Mouse (Mus musculus) left cerebral cortex, postnatal 36 days (tissue): ENCODE data around the gene Dbn1. TPM values are rescaled to one million over a fixed set of nuclear protein-coding genes. Genes with fewer than 3 reads are reported as not detected.

Experiments
- DNase-seq, 2 experiments: peaks; one replicate each; pipeline ENCODE4 v3.0.0; 2021 to 2022; ENCODE audit warnings: low spot score in 2 of 2, mixed read lengths in 1 of 2
- intact Hi-C: fragments of 180-260 bp; cut with DNase I; formaldehyde crosslinking; loops from one replicate; pipeline ENCODE4 v1.15.1; 2025
- total RNA-seq, 2 experiments: library from RNA; stranded (reverse); gene quantifications; 2 replicates each; pipeline ENCODE4 v1.2.3; 2021

Gene Dbn1
- total RNA-seq, result 100 to 1,000 TPM; 247 to 314 TPM

- intact Hi-C loops, result no loop called here
- DNase-seq, result peak in 1 of 2 experiments; percentile 64
These were observed at the start of gene Dbn1 for GRCm38 (mm10) chr13:55487578-55488498. TSS of gene Dbn1 (minus strand) at chr13:55488111.

DNA sequence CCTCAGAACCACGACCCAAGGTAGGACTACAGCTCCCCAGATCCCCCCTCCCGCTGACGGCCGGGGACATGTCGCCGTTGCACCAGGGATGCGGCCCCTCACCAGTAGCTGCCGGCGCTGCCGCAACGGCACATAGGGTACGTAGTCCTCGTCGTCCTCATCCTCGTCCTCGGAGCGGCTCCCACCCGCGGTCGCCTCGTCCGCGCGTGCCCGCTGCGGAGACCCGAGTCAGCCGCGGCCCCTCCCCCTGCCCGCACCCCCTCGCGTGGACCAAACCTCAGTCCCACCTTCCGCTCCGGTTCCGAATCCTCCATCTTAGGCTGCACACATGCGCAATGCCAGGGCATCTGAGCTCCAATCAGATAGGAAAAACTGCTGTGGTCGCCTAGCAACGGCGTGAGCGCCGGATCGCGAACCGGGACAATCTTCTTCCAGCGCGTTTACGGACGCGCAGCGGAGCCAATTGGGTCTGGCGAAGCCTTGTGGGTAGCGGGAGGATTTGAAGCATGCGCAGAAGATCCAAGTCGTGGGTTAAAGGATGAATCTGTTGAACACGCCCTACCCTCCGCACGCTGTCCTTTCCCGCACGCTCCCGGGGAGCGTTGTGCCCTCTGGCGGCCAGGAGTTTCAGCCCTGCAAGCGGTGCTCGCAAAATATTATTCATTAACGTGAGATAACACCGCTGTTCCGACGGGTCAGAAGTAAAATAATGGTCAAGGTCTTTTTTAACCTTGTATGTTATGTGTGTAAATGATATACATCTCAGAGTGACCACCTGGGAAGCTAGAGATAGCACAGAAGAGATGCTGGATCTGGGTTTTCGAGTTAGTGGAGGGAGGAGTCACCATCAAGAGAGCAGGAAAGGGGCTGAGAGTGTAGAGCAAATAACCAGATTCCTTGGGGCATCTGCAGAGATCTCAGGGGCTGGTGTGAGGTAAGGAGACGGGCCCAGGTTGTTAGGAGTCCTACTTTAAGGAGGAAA, 48.6 kb upstream of the Dbn1 start, which contains the start of gene Ddx41:
TSS of gene Ddx41 (minus strand) at position 465 of the 982 bp plus-strand sequence.
- intact Hi-C loops, result loop anchor here (5.0 kb wide), 1 partner anchor 114 kb away; no protein-coding TSS in a partner anchor

GRCm38 (mm10) chr13:55535796-55536193, 47.9 kb upstream of the Dbn1 start:
- intact Hi-C loops, result loop anchor here (5.0 kb wide), 1 partner anchor 113 kb away; no protein-coding TSS in a partner anchor

More for the DNA sequence above, 48.6 kb upstream of the Dbn1 start, which contains the start of gene Ddx41:
- peak; percentile 100 for DNase-seq

DNA sequence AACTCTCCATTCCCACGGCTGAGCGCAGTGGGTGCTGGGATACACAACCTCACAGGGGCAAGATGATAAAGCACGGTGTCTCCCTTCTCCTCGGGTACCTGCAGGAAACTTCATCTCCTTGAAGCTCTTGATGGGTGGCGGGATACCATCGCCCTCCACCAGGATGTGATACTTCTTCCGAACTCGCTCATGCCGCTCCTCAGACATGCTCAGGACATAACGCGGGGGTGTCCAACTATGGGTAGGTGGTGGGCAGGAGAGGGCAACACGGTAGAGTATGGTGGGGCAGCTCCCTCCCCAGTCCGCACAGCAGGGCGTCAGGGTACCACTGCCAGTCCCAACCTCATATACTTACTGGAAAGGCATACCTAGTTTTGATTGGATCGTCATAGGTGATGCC, 47.3 kb upstream of the Dbn1 start:
- no peak for DNase-seq
- intact Hi-C loops, result loop anchor here (5.0 kb wide), 1 partner anchor 113 kb away; no protein-coding TSS in a partner anchor

More at GRCm38 (mm10) chr13:55535796-55536193, 47.9 kb upstream of the Dbn1 start:
- no peak for DNase-seq

DNA sequence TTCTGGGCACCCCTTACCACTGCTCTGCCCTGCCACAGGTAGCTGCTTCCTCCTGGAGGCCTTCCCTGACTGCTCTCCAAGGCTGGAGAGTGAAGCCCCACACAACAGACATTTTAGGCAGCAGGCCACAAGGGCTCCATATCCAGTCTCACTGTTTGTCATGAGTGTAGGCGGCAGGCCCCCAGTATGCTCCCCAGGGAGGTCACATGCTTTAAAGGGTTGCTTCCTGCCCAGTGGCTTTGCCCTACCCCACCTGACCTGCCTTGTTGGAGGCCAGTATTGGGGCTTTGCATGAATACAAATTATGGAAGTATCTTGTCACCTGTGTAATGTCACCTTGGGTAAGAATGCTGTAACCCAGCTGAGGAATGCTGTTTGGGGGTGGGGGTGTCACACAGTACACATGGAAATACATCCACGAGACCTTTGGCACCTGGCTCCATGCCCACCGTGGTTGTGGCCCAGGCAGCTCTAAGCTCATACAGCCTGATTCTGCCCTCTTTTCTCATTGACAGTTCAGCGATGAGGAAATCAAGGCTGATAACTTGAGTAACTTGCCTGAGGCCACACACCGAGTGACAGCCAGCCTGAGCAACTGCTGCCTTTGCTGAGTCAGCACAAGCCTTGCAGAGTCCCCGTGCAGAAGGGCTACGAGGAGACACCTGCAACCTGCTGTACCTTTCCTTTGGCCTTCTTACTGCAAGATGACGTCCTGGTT, 41.4 kb upstream of the Dbn1 start, which contains the start of gene Dok3:
TSS of gene Dok3 (minus strand) at position 99 of the 718 bp plus-strand sequence.
- intact Hi-C loops, result no loop called here
- no peak for DNase-seq

- DNase-seq, result no peak
- intact Hi-C loops, result no loop called here
These were observed 40.2 kb upstream of the Dbn1 start for GRCm38 (mm10) chr13:55527834-55528772.

GRCm38 (mm10) chr13:55527212-55527611, 39.3 kb upstream of the Dbn1 start:
- no peak for DNase-seq
- intact Hi-C loops, result no loop called here

GRCm38 (mm10) chr13:55525733-55526553, 38.0 kb upstream of the Dbn1 start:
- intact Hi-C loops, result no loop called here

DNA sequence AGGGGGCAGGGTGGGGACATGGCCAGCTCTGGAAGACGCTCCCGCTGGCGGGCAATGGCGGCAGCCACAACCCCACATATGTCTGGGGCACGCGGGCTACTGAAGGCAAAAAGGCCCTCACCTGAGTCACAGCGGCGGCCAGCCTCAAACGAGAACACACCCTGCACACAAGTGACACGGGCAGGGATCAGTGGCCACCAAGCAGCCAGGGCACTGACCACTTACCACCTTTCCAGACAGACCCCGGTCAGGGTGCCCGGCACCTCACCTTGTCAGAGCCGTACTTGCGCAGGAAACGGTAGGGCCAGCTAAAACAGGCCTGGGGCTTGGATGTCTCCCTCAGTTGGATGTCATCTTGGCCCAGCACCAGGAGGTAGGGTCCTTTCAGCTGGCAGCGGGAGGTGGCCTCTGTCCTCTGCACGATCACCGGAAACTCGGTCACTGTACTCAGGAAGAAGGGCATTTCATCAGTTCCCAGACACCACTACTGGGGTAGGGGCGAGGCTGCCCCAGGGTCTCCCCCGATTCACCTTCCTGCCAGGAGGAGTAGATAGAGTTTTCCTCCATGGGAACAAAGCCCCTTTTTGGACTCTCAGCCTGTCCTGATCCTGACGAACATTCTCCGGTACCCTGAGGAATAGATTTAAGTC, 36.2 kb upstream of the Dbn1 start:
- no peak for DNase-seq
- intact Hi-C loops, result no loop called here

More at GRCm38 (mm10) chr13:55525733-55526553, 38.0 kb upstream of the Dbn1 start:
- DNase-seq, result no peak

DNA sequence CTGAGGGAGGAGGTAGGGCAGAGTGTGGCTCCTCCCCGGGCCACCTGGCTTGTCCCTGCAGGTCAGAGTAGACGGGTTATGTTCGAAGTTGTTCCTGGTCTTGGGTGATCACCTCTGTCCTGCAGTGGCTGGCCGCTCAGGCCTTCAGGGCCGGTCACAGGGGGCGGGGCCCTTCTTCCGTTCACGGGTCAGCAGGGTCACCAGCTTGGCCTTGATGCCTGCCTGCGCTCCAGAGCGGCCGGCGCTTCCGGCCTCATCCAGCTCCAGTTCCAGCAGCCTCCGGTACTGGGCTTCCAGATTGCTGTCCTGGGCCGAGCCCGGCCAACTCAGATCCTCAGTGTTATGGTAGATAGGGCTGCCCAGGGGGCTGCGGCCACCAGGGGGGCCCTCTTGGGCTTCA, 35.4 kb upstream of the Dbn1 start:
- intact Hi-C loops, result no loop called here

GRCm38 (mm10) chr13:55522730-55523129, 34.8 kb upstream of the Dbn1 start:
- DNase-seq, result no peak
- intact Hi-C loops, result no loop called here

More for the DNA sequence above, 35.4 kb upstream of the Dbn1 start:
- no peak for DNase-seq

GRCm38 (mm10) chr13:55519606-55520005, 31.7 kb upstream of the Dbn1 start:
- no peak for DNase-seq
- intact Hi-C loops, result no loop called here

- intact Hi-C loops, result loop anchor here (2.0 kb wide), 1 partner anchor 44 kb away; no protein-coding TSS in a partner anchor
These were observed 29.0 kb upstream of the Dbn1 start for GRCm38 (mm10) chr13:55516955-55517354.

GRCm38 (mm10) chr13:55513828-55514227, 25.9 kb upstream of the Dbn1 start:
- no peak for DNase-seq

More at GRCm38 (mm10) chr13:55516955-55517354, 29.0 kb upstream of the Dbn1 start:
- peak; percentile 85 to 88 for DNase-seq

GRCm38 (mm10) chr13:55513111-55513748, 25.3 kb upstream of the Dbn1 start, which contains the start of gene Pdlim7:
TSS of gene Pdlim7 (minus strand) at chr13:55513676.
- peak; percentile 89 to 90 for DNase-seq
- intact Hi-C loops, result loop anchor here (2.0 kb wide), 2 partner anchors 30 to 108 kb away; no protein-coding TSS in a partner anchor

More at GRCm38 (mm10) chr13:55513828-55514227, 25.9 kb upstream of the Dbn1 start:
- intact Hi-C loops, result loop anchor here (2.0 kb wide), 2 partner anchors 31 to 109 kb away; no protein-coding TSS in a partner anchor
